Mouse (Mus musculus): ENCODE measurements around the gene Rarres2.

The Rarres2 gene

DNA sequence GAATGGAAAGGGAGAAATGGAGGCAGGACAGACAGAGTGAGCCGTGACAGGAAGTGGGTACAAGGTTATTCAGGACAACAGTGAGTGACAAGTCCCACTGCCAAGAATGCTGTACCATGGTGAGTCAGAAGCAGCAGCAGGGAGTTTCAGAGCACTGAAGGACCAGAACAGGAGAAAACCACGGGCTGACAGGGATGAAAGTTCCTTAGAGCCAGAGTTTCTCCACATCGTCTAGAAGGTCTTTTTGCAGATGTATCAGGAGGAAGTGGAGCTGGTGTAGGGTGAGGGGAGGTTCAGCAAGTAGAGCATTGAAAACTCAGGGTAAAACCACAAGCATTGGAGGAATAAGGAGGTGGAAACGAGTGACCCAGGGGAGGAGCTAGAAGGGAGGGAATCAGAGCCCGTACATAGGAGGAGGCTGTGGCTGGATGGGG, 6.6 kb upstream of the Rarres2 start:
- DNase-seq (ENCODE audit: low spot score), result no peak

DNA sequence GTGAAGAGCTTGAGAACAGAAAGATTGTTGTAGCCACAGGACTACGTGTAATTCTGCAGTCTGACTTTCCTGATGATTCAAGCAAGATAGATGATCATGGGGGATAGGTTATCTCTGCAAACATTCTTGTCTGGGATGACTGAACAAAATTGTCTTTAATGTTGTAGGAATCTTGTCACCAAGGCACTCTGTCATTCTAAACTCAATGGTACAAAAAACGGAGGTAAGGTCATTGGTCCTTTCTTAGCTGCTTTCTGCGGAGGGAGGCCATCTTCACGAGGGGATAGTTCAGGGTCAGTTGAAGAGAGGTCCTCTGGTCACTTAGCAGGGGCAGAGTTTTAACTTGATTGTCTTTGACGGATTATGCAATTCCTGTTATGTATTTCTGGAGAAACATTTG, 6.1 kb upstream of the Rarres2 start:
- DNase-seq (ENCODE audit: low spot score), result no peak

DNA sequence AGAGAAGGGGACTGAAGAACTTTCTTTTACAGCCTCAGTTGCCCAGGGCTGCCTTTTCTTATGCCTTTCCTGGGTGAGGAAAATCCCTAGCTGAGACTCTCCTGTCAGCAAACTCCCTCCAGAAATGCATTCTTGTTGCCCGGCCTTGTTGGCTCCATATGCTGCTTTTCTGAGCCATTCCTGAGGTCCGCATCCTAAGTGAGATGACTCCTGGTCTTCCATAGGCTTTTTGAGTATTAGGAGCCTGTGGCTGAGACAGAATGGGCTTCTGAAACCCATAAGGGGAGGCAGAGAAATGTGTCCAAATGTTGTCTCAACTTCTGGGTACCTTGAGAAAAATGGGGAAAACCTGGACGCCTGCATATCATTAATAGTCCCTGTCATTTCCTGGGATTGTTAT, 1.4 kb upstream of the Rarres2 start:
- DNase-seq (ENCODE audit: low spot score), result no peak

DNA sequence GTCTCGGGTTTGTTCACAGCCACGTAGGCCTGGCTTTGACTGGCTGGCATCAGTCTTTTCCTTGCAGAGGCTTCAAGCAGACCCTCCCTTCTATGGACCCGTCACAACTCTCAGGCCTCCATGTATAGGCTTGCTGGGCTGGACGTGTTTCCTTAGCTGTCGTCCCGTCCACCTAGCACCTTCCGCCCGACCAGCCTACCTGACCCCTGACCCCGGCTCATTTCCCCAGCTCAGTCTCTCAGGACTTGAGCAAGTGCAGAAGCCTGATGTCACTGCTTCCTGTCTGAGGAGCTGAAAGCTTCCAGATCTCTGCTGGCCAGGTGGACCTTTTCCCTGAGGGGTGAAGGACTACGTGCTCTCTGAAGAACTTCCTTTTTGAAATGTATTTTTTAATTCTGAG, 691 bp upstream of the Rarres2 start:
- no peak for DNase-seq (ENCODE audit: low spot score)

DNA sequence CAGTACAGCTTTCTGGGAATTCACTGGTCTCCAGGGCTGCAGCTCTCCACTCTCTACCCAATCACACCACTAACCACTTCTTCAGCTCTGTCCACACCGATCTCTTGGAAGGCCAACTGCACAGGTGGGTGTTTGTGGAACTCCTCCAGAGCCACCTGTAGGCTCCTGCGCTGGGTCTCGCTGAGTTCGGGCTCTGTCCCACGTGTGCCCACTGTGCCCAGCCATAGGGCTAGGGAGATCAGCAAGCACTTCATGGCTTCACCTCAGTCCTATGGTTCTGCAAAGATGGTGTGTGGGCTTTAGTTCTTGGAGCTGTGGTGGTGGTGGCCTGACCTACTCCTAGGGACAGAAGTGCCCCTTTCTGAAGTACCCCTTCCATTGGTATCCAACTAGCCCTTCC, 575 bp downstream of the Rarres2 start:
- no peak for DNase-seq (ENCODE audit: low spot score)

DNA sequence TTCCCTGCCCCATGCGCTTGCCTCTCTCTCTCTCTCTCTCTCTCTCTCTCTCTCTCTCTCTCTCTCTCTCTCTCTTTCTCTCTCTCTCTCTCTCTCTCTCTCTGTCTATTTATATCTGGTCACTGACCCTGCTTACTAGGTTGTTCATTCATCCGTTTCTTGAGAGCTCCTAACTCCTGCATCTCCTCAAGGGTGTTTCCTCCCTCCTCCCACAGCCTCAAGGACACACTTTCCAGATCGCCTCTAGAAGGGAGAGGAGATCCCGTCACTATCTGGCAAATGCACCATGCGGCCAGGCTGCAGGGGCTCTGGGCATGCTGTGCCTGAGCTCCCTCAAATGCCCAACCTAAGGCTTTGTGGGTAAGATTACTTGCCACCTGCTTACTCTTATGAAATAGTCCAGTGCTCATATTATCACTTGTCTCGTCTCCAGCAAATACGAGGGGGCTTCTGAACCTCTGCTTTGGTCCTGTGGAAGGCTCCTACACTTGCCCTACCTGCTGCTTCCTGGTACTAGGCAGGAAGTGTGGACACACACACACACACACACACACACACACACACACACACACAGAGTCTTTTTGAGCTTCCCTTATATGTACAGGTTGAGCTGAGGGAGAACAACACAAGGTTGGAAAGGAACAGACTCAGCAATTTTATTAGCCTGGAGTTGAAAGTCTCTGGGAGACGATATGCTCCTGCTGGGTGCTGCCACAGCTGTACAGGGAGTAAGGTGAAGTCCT, 3.4 kb downstream of the Rarres2 start:
- DNase-seq (ENCODE audit: low spot score), result no peak

DNA sequence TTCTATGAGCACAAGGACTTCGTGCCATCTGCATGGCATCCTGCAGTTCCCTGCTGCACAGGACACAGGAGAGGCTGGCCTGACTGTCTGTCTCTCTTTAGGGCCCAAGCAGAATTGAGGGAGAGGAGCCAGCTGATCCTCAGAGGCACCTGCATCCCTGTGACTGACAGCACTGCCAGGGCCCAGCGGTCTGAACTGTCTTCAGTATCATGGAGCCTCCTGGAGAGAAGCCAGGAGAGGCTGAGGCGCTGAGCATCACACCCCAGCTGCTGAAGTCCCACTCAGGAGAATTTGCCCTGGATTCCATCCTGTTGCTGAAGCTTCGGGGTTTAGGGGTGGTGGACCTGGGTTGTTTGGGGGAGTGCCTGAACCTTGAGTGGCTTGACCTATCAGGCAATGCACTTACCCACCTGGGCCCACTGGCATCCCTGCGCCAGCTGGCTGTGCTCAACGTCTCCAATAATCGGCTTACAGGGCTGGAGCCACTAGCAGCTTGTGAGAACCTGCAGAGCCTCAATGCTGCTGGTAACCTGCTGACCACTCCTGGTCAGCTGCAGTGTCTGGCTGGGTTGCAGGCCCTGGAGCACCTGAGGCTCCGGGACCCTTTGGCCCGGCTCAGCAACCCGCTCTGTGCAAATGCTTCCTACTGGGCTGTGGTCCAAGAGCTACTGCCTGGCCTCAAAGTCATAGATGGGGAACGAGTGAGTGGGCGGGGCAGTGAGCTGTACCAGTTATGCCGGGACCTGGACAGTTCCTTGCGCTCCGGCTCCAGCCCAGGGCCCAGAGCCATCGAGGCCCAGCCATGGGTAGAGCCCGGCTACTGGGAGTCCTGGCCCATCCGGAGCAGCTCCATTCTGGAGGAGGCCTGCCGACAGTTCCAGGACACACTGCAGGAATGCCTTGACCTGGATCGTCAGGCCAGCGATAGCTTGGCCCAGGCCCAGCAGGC, 4.3 kb downstream of the Rarres2 start:
- DNase-seq (ENCODE audit: low spot score), result peak; percentile 52

DNA sequence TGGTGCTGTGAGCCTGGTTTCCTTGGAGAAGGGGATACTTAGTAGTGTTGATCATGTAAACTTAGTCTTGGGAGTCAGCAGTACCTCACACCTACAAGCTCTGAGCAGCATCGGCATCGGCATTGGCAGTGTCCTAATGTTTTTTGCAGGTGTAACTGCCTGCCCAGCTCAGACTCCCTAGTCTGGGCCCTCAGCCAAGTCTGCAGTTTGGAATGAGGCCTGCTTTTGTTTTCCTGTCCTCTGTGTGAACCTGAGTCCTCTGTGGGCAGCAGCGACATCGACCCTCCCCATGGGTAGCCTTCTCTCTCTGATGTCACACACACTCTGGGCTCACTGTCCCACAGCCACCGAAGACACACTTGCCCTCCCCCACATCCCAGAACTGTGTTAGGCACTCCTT, 6.3 kb downstream of the Rarres2 start:
- DNase-seq (ENCODE audit: low spot score), result peak; percentile 50

DNA sequence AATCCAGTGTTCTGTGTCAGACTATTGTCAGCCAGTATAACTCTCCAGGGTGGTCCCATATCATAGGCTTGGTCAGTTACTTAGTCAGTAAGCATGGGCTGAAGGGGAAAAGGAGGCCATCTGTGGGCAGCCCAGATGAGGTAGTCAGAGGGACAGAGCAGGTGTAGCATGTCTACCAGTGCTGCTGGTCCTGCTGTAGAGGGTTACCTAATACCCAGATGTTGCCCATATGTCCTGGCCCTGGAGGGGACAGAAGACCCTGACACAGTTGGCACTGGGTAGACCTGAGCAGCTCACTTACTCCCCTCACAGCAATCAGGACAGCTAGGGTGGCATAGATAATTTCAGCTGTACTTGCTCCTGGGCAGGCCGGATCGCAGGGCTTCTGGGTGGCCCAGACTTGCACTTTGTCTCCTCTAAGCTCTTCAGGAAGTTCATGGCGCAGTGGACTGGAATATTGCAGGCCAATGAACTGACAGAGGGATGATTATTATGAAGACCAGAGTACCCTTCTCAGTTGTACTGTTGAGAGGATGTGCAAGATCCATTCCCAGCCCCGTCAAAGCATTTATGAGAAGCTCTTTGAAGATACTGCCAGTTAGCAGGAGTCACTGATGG, 6.8 kb downstream of the Rarres2 start:
- DNase-seq (ENCODE audit: low spot score), result no peak

DNA sequence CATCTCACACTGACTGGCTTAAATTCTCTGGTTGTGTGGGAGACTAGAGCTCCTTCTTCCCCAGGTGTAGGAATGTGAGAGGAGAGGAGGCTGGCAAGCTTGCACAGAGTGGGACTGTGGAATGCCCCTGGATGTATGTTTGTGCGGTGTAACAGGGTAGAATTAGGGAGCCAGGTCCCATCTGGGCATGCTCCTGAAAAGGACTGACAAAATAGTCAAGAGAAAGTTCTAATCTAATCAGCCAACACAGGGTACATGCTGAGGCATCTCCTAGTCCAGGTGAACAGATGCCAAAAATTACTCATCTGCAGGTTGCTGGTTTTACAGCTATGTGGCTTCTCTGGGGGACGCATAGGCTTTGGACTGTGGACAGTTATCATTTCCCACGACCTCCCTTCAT, 16.6 kb downstream of the Rarres2 start:
- DNase-seq (ENCODE audit: low spot score), result no peak

DNA sequence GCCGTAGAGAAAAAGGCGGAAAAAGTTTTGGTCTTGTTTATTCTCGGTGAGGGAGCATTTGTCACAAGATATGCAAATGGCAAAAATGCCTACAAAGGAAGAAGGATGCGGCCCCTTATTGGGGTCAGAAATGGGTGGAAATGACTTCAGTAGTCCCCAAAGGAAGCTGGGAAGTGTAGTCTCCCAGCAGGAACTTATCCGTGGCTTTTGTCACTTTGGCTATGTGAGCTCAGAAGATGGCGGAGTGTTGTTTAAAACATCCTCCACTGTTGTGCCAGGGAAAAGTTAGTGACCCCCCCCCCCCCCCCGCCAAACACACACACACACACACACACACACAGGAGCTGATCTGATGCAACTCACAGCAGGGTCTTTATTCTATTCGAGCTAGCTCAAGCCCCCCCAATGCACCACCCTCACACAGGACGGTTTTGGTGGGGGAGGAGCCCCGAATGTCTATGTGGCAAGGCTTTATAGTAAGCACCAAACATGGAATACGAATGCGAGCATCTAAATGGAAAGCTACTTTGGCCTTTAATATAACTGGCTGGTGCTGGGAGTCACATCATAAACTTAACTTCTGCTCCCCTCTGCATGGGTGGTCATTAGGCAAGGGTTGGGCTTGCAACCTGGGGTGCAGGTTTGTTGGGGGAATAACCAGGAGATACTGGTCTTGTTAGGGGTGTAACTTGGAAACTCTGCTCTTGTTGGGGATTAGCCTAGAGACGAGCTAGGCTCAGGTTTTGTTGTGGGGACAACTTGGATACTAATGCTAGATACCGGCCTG, 17.3 kb downstream of the Rarres2 start:
- DNase-seq (ENCODE audit: low spot score), result no peak

DNA sequence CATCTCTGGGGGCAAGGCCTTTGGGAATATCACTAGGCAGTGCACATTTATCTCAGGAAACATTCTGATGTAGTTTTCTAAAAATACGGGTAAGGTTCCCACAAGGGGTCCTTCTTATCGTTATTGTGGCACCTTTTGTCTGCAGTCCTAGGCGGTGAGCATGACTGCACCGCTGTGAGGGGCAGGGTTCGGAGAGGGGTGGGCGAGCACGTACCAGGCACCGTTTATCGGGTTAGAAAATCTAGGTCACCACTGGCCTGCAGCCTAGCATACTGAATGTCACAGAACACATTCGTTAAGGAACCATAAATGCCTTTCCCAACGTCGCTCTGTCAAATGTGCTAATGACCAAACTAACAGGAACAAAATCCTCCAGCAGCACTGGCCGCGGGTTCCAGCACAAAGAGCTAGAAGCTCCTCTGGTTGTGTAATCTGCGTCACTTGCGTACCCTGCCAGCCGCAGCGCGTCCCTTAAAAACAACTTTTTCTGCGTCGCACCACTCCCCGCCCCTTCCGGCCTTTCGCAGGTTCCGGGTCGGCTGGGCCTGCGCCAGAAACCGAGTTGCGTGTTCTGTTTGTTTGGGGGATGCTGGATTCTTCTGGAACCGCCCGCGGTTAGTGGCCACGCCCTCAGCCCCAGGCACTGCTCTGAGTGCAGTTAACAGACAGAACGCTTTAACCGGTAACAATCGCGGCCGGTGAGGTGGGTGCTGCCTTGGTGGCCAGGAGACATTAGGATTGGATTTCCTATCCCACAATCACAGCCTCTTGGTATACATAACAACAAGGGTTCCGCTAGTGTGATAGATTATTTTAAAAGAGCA, 18.1 kb downstream of the Rarres2 start, which contains the start of gene Lrrc61:
Lrrc61 (plus strand) TSS at position 517 of the 824 bp plus-strand sequence.
- DNase-seq (ENCODE audit: low spot score), result peak; percentile 94

DNA sequence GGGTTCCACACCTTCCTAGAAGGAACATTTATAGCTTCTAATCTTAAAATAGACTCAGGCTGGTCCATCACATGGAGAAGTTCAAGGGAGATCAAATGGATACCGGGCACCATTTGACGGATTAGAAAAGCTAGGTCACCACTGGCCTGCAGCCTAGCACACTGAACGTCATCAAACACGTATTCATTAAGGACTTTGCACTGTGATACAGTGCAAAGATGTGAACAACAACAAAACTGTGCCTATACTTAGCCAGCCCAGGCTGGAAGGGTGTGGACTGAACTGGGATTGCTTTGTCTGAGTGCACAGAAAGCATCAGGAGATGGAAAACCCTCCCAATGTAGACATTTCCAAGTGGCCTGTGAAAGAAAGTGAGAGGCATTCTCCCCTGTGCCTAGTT, 18.8 kb downstream of the Rarres2 start:
- DNase-seq (ENCODE audit: low spot score), result no peak

DNA sequence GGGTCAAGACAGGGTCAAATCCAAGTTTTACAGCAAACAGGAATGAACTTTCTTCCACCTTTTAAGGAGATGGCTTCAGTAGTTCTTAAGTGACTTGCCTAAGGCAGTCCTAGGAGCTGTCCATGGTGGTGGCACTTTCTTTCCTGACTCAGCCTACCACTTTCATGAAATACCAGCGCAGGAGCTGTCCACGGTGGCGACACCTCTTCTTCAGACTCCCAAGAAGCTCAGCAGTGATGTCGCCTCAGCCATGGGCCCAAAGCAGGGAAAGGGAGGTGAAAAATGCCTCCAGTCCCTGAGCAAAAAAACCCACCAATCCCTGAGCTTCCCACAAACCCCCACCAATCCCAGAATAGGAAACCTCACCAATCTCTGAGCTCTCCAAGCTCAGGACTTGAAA, 19.7 kb downstream of the Rarres2 start:
- DNase-seq (ENCODE audit: low spot score), result no peak

DNA sequence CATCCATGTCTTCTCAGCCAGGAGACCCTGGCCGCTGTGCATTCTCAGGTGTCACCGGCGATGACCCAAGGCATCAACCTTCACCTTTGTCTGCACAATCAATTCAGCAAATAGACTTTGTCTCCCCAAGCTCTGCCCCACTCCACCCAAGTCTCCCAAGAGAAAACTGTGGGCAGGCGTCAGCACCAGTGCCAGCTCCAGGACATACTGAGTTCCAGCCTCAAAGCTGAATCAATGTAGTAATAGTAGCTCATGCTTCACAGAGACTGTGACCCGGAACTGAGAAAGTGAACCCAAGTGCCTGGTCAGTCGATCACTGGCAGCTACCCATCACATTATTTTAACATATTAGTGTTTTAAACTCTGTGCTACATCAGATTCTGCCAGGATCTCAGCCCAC, 24.3 kb downstream of the Rarres2 start:
- no peak for DNase-seq (ENCODE audit: low spot score)

DNA sequence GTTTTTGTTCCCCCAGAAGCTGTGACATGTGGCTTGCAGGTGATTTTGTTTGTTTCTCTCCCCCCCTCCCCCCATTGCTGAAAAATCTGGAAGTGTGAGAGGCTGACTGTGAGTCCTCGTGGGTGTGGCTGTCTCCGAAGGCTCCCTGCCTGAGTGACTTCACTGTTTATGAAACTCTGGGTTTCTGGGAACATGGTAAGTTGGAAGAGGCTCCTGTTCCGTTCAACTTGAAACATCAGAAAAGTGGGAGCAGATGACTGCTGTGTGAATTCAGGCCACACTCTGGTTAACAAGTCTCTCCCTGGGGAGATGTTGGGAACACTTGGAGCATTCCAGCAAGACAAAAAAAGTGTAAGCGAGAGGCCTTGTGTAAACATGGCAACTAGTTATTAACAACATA, 25.7 kb downstream of the Rarres2 start:
- no peak for DNase-seq (ENCODE audit: low spot score)

DNA sequence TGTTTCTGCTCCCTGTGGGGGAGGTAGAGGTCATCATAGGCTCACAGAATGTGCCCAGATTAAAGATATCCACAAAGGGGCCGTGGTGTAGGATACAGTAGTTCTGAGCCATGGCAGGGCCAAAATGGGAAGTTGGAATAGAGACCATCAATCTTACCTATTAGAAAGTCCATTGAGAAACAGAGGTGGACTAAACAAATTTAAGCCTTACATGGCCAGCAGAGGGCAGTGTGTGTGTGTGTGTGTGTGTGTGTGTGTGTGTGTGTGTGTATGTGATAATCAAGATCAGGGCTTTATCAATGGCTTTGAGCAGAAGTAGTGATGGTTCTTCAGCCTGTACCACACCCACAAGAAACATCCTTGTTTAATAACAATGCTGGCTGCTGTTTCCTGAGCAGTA, 26.3 kb downstream of the Rarres2 start:
- no peak for DNase-seq (ENCODE audit: low spot score)

DNA sequence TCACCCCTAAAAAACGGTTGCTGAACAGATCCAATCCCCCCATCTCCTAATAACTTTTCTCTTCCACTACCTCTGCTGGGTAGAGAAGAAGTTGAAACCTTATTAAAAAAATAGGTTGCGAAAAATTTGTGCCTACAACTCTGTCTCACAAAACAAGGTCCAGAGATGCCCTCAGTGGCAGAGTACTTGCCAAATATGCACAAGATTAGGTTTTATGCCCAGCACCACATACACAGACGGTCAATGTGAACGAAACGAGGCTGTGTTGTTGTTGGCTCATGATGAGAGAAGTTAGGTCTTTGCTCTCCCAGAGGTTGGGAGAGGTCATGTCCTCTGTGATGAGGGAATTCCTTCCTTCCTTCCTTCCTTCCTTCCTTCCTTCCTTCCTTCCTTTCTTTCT, 27.3 kb downstream of the Rarres2 start:
- DNase-seq (ENCODE audit: low spot score), result no peak

DNA sequence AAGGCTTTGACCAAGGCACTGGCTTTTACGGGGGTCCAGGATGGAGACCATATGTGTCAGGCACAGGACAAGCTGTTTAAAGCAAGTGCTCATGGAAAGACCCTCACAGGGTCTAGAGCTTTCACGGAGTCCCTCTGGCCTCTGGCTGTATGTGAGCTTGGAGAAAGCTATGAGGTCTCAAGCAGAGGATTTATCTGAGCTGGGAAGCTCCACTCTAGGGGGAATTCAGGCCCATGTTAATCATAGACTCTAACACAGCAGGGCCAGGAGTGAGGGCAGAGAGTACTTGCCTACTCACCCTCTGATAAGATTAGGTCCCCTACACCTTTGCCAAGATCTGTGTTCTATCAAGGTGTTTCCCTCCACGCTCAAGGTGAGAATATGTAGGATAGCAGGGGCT, 30.0 kb downstream of the Rarres2 start:
- no peak for DNase-seq (ENCODE audit: low spot score)

DNA sequence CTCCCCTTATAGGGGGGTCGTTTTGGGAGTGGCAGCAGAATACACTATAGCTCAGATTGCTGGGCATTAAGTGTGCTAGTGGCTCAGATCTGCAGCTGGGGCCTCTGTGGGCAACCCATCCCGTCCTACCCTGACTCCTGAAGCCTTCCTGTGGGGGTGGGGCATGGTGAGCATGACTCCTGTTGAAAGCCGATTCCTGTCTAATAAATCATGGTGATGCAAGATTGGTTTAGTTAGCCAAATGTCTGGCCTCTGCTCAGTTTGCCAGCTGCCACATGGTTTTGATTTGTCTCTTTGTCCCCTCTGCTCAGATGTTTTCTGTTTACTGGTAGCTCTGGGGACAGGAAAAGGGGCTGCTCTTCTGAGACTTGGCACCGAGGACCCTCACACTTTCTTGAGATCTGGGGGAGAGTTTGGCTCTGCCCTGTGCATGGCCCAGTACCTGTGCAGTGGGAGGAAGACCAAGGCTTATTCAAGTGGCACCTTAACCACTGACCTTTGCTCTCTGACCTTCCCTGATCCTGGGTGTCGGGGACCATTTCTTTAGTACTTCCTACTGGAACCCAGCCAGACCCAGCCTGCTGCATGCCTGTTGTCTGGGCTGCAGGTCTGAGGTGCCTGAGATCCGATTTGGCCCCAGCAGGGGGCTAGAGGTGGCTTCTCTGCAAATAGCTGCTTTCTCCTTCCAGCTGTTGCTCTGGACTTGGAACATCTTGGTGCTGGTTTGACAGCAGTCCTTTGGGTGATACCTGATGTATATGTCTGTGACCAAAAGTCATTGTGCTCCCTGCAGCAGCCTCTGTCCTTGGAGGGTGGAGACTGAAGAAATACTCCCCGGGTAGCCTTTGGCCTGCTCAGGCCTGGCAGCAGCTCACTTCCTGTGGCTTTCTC, 30.8 kb downstream of the Rarres2 start:
- no peak for DNase-seq (ENCODE audit: low spot score)

Measured in ovary, adult 18-20 months (tissue).